Mouse (Mus musculus) stomach, postnatal 0 days (tissue): ENCODE data around the gene Slc30a4. TPM values are rescaled to one million over a fixed set of nuclear protein-coding genes. Genes with fewer than 3 reads are reported as not detected.

Source experiments
- ATAC-seq: fragments of 200-750 bp; cut with Nextera tagmentation; 2 replicates; pipeline ENCODE4 v1.8.0; 2017; ENCODE audit not compliant: low FRiP score, low TSS enrichment
- DNase-seq: peaks from one replicate; pipeline ENCODE4 v3.0.0-alpha.2; 2016; ENCODE audit warnings: low spot score
- H3K27ac ChIP-seq: fragments of 300-500 bp; sonication (generic); replicated peaks from 2 replicates; pipeline ENCODE4 v1.5.1; 2014; ENCODE audit warnings: mild to moderate bottlenecking, control low read depth
- H3K27me3 ChIP-seq: fragments of 300-500 bp; sonication (generic); 2 replicates; pipeline ENCODE4 v1.6.1; 2014; ENCODE audit warnings: low read length; ENCODE audit not compliant: control insufficient read depth, insufficient read depth
- H3K36me3 ChIP-seq: fragments of 300-500 bp; sonication (generic); 2 replicates; pipeline ENCODE4 v1.6.1; 2014; ENCODE audit warnings: low read length, mixed read lengths; ENCODE audit not compliant: control insufficient read depth, insufficient read depth
- H3K4me1 ChIP-seq: fragments of 300-500 bp; sonication (generic); replicated peaks from 2 replicates; pipeline ENCODE4 v1.6.1; 2014; ENCODE audit warnings: antibody characterized with exemption; ENCODE audit not compliant: control insufficient read depth, insufficient read depth
- H3K4me2 ChIP-seq: fragments of 300-500 bp; sonication (generic); replicated peaks from 2 replicates; pipeline ENCODE4 v1.6.1; 2014; ENCODE audit warnings: low read depth, mild to moderate bottlenecking, control low read depth, moderate library complexity
- H3K4me3 ChIP-seq: fragments of 300-500 bp; sonication (generic); 2 replicates; pipeline ENCODE4 v1.5.1; 2014; ENCODE audit warnings: low read depth, low read length, control low read depth
- H3K9ac ChIP-seq: fragments of 300-500 bp; sonication (generic); 2 replicates; pipeline ENCODE4 v1.6.1; 2014; ENCODE audit warnings: mild to moderate bottlenecking, low read length, control low read depth, mixed read lengths
- H3K9me3 ChIP-seq: fragments of 300-500 bp; sonication (generic); 2 replicates; pipeline ENCODE4 v1.6.1; 2016; ENCODE audit warnings: low read length; ENCODE audit not compliant: control insufficient read depth
- CTCF ChIP-seq: IDR thresholded peaks from 2 replicates; pipeline ENCODE4 v1.5.1; 2016; ENCODE audit warnings: antibody characterized with exemption, low read depth, mild to moderate bottlenecking, moderate library complexity
- EP300 ChIP-seq: optimal IDR thresholded peaks from 2 replicates; pipeline ENCODE3; 2016; ENCODE audit warnings: antibody characterized with exemption
- WGBS: fragments of 180-500 bp; shearing (Covaris S2); extraction: QIAGEN DNeasy Blood & Tissue Kit; methylation state at CpG from one replicate; pipeline ENCODE4 v1.1.7; 2014; 5-methylcytosine and 5-hydroxymethylcytosine counted together
- microRNA counts: library from miRNA; unstranded; fragments of <30 nt; microRNA quantifications from one replicate; lab custom pipeline; 2015
- microRNA-seq: library from miRNA; unstranded; fragments of <30 nt; microRNA quantifications from one replicate; pipeline ENCODE4, GENCODE M21; 2016
- polyA plus RNA-seq: library from polyadenylated mRNA; unstranded; fragments of >200 nt; fragmentation: Nextera tagmentation; extraction: Ambion mirVana; gene quantifications from 2 replicates; pipeline ENCODE4 v1.2.1, GENCODE M21; 2015

Gene Slc30a4
- polyA plus RNA-seq, 1 experiment from 2014 or later, result 9.5 TPM

GRCm38 (mm10) chr2:122638029-122638428 lies 64.4 kb downstream of the Slc30a4 start:
- Histone ChIP-seq H3K4me2 (peak overlapping the region; percentile 58), H3K9me3 (no peaks in the 10 kb centered on the region), H3K27me3 (no peaks in the 10 kb centered on the region), H3K4me3 (peak overlapping the region; percentile 40), H3K4me1 (peaks cover 4% of the 10 kb centered on the region; the same call in 1 of the 2 replicates), H3K36me3 (peaks cover 6% of the 10 kb centered on the region; the same call in 1 of the 2 replicates), H3K9ac (peak overlapping the region; percentile 41; the same call in 1 of the 2 replicates), H3K27ac (no peak overlapping the region)
- DNase-seq (no peak), ATAC-seq (no peak)
- 38% methylated on average over 12 of the region's 12 CpGs for WGBS
- TF ChIP-seq CTCF (no peak), EP300 (no peak)

GRCm38 (mm10) chr2:122637526-122637997 lies 64.9 kb downstream of the Slc30a4 start:
- DNase-seq (peak; percentile 90), ATAC-seq (peak; percentile 94)
- Histone ChIP-seq H3K9me3 (no peaks in the 10 kb centered on the region), H3K4me2 (peak overlapping the region; percentile 58), H3K36me3 (peaks cover 6% of the 10 kb centered on the region; the same call in 1 of the 2 replicates), H3K4me1 (peaks cover 4% of the 10 kb centered on the region; the same call in 1 of the 2 replicates), H3K27ac (no peak overlapping the region), H3K9ac (peak overlapping the region; percentile 28; the same call in 1 of the 2 replicates), H3K4me3 (peak overlapping the region; percentile 40), H3K27me3 (no peaks in the 10 kb centered on the region)
- TF ChIP-seq EP300 (no peak), CTCF (peak; percentile 96)
- 2% methylated on average over 36 of the region's 36 CpGs for WGBS

- Histone ChIP-seq H3K9me3 (no peaks in the 10 kb centered on the region), H3K9ac (peak within 1 kb of the TSS; percentile 28; the same call in 1 of the 2 replicates), H3K27ac (no peak within 1 kb of the TSS), H3K27me3 (no peaks in the 10 kb centered on the region), H3K4me3 (peak within 1 kb of the TSS; percentile 40), H3K36me3 (peaks cover 6% of the 10 kb centered on the region; the same call in 1 of the 2 replicates), H3K4me1 (peaks cover 4% of the 10 kb centered on the region; the same call in 1 of the 2 replicates), H3K4me2 (peak within 1 kb of the TSS; percentile 58)
- DNase-seq (no peak), ATAC-seq (no peak)
- 43% methylated on average over 3 of the region's 3 CpGs for whole genome bisulfite sequencing
- TF ChIP-seq CTCF, result no peak
- no peak for TF ChIP-seq EP300
These were observed 65.8 kb downstream of the Slc30a4 start, which contains the start of gene AA467197 for GRCm38 (mm10) chr2:122636686-122637085. AA467197 (plus strand) TSS chr2:122636986.

MicroRNAs encoded within 50 kb of the gene (microRNA counts, 519-probe panel; counts per million panel counts)
- not detected for microRNA mmu-miR-147 (lab: Ali Mortazavi, UCI)

Small RNA genes lying within 50 kb of the gene (microRNA-seq; reads per million reads assigned to microRNA genes)
- gene Mir147, result 249 reads per million, percentile 57 among the genes with 10 or more reads in this experiment

Other genes with a start within 250 kb of the Slc30a4 start
- not detected in 2 replicates for gene Gm14085, start 217.7 kb downstream of the Slc30a4 start, polyA plus RNA-seq
- gene Gatm, start 91.4 kb downstream of the Slc30a4 start, polyA plus RNA-seq, result 8.5 and 9.3 TPM in 2 replicates
- gene AA467197, start 65.7 kb downstream of the Slc30a4 start, polyA plus RNA-seq, result 193 and 201 TPM in 2 replicates
- 30.4 and 32.7 TPM in 2 replicates for gene Bloc1s6, start 35.8 kb upstream of the Slc30a4 start, polyA plus RNA-seq
- gene Sqor, start 62.6 kb upstream of the Slc30a4 start, polyA plus RNA-seq, result 79.2 and 90.4 TPM in 2 replicates